Mouse (Mus musculus): ENCODE measurements at regions not wholly inside any gene's neighbourhood (a gene's known extent, or its start where the extent isn't known, plus 50 kb on each side); places are given as distances from the start of the nearest gene placed in this dataset.

GRCm38 (mm10) chr2:105454353-105454752 lies 55.2 kb upstream of the Rcn1 start:
- intact Hi-C loops (cut with DNase I) = no loop called here

GRCm38 (mm10) chr2:105454836-105455235 lies 55.7 kb upstream of the Rcn1 start:
- DNase-seq (ENCODE audit: low spot score in 2 of 2) = no peak
- intact Hi-C loops (cut with DNase I) = no loop called here

More at GRCm38 (mm10) chr2:105454353-105454752, 55.2 kb upstream of the Rcn1 start:
- no peak for DNase-seq (ENCODE audit: low spot score in 2 of 2)

GRCm38 (mm10) chr2:105458643-105459042 lies 59.5 kb upstream of the Rcn1 start:
- DNase-seq (ENCODE audit: low spot score in 2 of 2) = no peak
- intact Hi-C loops (cut with DNase I) = no loop called here

- intact Hi-C loops (cut with DNase I) = no loop called here
- DNase-seq (ENCODE audit: low spot score in 2 of 2) = no peak
These were observed 60.4 kb upstream of the Rcn1 start for GRCm38 (mm10) chr2:105459512-105459911.

- intact Hi-C loops (cut with DNase I) = loop anchor here (5.0 kb wide), 1 partner anchor 727 kb away; no protein-coding TSS in a partner anchor
- no peak for DNase-seq (ENCODE audit: low spot score in 2 of 2)
These were observed 66.5 kb upstream of the Rcn1 start for GRCm38 (mm10) chr2:105465630-105466029.

GRCm38 (mm10) chr2:105468930-105469329 lies 69.8 kb upstream of the Rcn1 start:
- peak; percentile 21 to 40 for DNase-seq (ENCODE audit: low spot score in 2 of 2)
- intact Hi-C loops (cut with DNase I) = loop anchor here (5.0 kb wide), 1 partner anchor 723 kb away; no protein-coding TSS in a partner anchor

GRCm38 (mm10) chr2:105476028-105476677 lies 77.0 kb upstream of the Rcn1 start:
- no peak for DNase-seq (ENCODE audit: low spot score in 2 of 2)

GRCm38 (mm10) chr2:105481990-105482592 lies 83.0 kb upstream of the Rcn1 start:
- intact Hi-C loops (cut with DNase I) = no loop called here
- DNase-seq (ENCODE audit: low spot score in 2 of 2) = no peak

More at GRCm38 (mm10) chr2:105476028-105476677, 77.0 kb upstream of the Rcn1 start:
- intact Hi-C loops (cut with DNase I) = no loop called here

- intact Hi-C loops (cut with DNase I) = no loop called here
- DNase-seq (ENCODE audit: low spot score in 2 of 2) = no peak
These were observed 85.4 kb upstream of the Rcn1 start for GRCm38 (mm10) chr2:105484496-105484895.

- no peak for DNase-seq (ENCODE audit: low spot score in 2 of 2)
- intact Hi-C loops (cut with DNase I) = no loop called here
These were observed 86.2 kb upstream of the Rcn1 start for GRCm38 (mm10) chr2:105485286-105485685.

- DNase-seq (ENCODE audit: low spot score in 2 of 2) = no peak
These were observed 96.7 kb upstream of the Rcn1 start for GRCm38 (mm10) chr2:105495796-105496195.

GRCm38 (mm10) chr2:105504197-105504596 lies 105.1 kb upstream of the Rcn1 start:
- intact Hi-C loops (cut with DNase I) = no loop called here
- DNase-seq (ENCODE audit: low spot score in 2 of 2) = no peak

More at GRCm38 (mm10) chr2:105495796-105496195, 96.7 kb upstream of the Rcn1 start:
- intact Hi-C loops (cut with DNase I) = no loop called here

- intact Hi-C loops (cut with DNase I) = no loop called here
- no peak for DNase-seq (ENCODE audit: low spot score in 2 of 2)
These were observed 106.4 kb upstream of the Rcn1 start for GRCm38 (mm10) chr2:105505554-105505953.

- DNase-seq (ENCODE audit: low spot score in 2 of 2) = no peak
- intact Hi-C loops (cut with DNase I) = no loop called here
These were observed 108.0 kb upstream of the Rcn1 start for GRCm38 (mm10) chr2:105507160-105507559.

- no peak for DNase-seq (ENCODE audit: low spot score in 2 of 2)
- intact Hi-C loops (cut with DNase I) = no loop called here
These were observed 111.7 kb upstream of the Rcn1 start for GRCm38 (mm10) chr2:105510816-105511215.

GRCm38 (mm10) chr2:105511690-105512089 lies 112.6 kb upstream of the Rcn1 start:
- DNase-seq (ENCODE audit: low spot score in 2 of 2) = no peak
- intact Hi-C loops (cut with DNase I) = no loop called here

- DNase-seq (ENCODE audit: low spot score in 2 of 2) = no peak
- intact Hi-C loops (cut with DNase I) = no loop called here
These were observed 115.1 kb upstream of the Rcn1 start for GRCm38 (mm10) chr2:105514226-105514625.

GRCm38 (mm10) chr2:105514881-105515280 lies 115.8 kb upstream of the Rcn1 start:
- DNase-seq (ENCODE audit: low spot score in 2 of 2) = no peak
- intact Hi-C loops (cut with DNase I) = no loop called here

GRCm38 (mm10) chr2:105515326-105515725 lies 116.2 kb upstream of the Rcn1 start:
- intact Hi-C loops (cut with DNase I) = no loop called here
- DNase-seq (ENCODE audit: low spot score in 2 of 2) = no peak

- no peak for DNase-seq (ENCODE audit: low spot score in 2 of 2)
- intact Hi-C loops (cut with DNase I) = no loop called here
These were observed 117.4 kb upstream of the Rcn1 start for GRCm38 (mm10) chr2:105516267-105517133.
